Mouse (Mus musculus) cerebellum, adult (tissue): ENCODE results near the gene Lztr1.
A peak's percentile ranks its signal among the peaks of the same experiment; 100 is the strongest.
"Not testable (repeated sequence)": the region's sequence is repeated elsewhere in the genome, so short reads cannot be mapped to it uniquely, and the experiment has no call there.

ENCODE experiments used
- ATAC-seq: cut with Nextera tagmentation; 2 replicates; pipeline ENCODE4 v1.9.2; 2017; ENCODE audit warnings: mild to moderate bottlenecking, moderate library complexity, mixed read lengths; ENCODE audit not compliant: insufficient number of reproducible peaks, low FRiP score, low TSS enrichment

The Lztr1 gene

GRCm38 (mm10) chr16:17502681-17503080 is 5.8 kb upstream of the Lztr1 start:
- no peak for ATAC-seq

- ATAC-seq = no peak
Observed at GRCm38 (mm10) chr16:17507018-17507552, 1.4 kb upstream of the Lztr1 start.

GRCm38 (mm10) chr16:17508031-17508430 is 457 bp upstream of the Lztr1 start:
- not testable (repeated sequence) for ATAC-seq

GRCm38 (mm10) chr16:17509240-17509597 is 731 bp downstream of the Lztr1 start:
- ATAC-seq = no peak

- ATAC-seq = no peak
Observed at GRCm38 (mm10) chr16:17510143-17510542, 1.7 kb downstream of the Lztr1 start.

- ATAC-seq = no peak
Observed at GRCm38 (mm10) chr16:17510686-17511085, 2.2 kb downstream of the Lztr1 start.

GRCm38 (mm10) chr16:17511431-17511830 is 2.9 kb downstream of the Lztr1 start:
- no peak for ATAC-seq

GRCm38 (mm10) chr16:17518910-17519309 is 10.4 kb downstream of the Lztr1 start:
- no peak for ATAC-seq

GRCm38 (mm10) chr16:17524156-17524555 is 15.7 kb downstream of the Lztr1 start:
- no peak for ATAC-seq

- ATAC-seq = no peak
Observed at GRCm38 (mm10) chr16:17525524-17525923, 17.0 kb downstream of the Lztr1 start.

- ATAC-seq = no peak
Observed at GRCm38 (mm10) chr16:17526223-17526622, 17.7 kb downstream of the Lztr1 start.

GRCm38 (mm10) chr16:17527606-17528005 is 19.1 kb downstream of the Lztr1 start:
- ATAC-seq = no peak

GRCm38 (mm10) chr16:17528276-17528675 is 19.8 kb downstream of the Lztr1 start:
- ATAC-seq = no peak

GRCm38 (mm10) chr16:17529981-17530586 is 21.6 kb downstream of the Lztr1 start:
- ATAC-seq = no peak

GRCm38 (mm10) chr16:17530640-17531288 is 22.3 kb downstream of the Lztr1 start, which contains the start of gene Thap7:
Thap7 (minus strand) TSS chr16:17531136.
- ATAC-seq = peak; percentile 90

- no peak for ATAC-seq
Observed at GRCm38 (mm10) chr16:17532271-17532670, 23.8 kb downstream of the Lztr1 start.

GRCm38 (mm10) chr16:17532676-17533329 is 24.3 kb downstream of the Lztr1 start:
- ATAC-seq = no peak

- no peak for ATAC-seq
Observed at GRCm38 (mm10) chr16:17536584-17536983, 28.1 kb downstream of the Lztr1 start.

GRCm38 (mm10) chr16:17542632-17543031 is 34.1 kb downstream of the Lztr1 start:
- no peak for ATAC-seq

- ATAC-seq = no peak
Observed at GRCm38 (mm10) chr16:17552837-17553236, 44.3 kb downstream of the Lztr1 start.

- ATAC-seq = no peak
Observed at GRCm38 (mm10) chr16:17553910-17554685, 45.6 kb downstream of the Lztr1 start.
